Mouse (Mus musculus) G1E (cell line): ENCODE data around the gene Hrk.

ENCODE experiments used
- CTCF ChIP-seq: IDR thresholded peaks from 2 replicates; pipeline ENCODE4 v1.5.1; 2012; ENCODE audit warnings: low read depth, low read length, inconsistent platforms, mixed read lengths
- GATA1 ChIP-seq: IDR thresholded peaks from 2 replicates; pipeline ENCODE4 v1.6.1; 2012; ENCODE audit warnings: borderline replicate concordance, low read length, inconsistent platforms, mixed read lengths

GRCm38 (mm10) chr5:118217410-118217809, 53.0 kb downstream of the Hrk start:
- TF ChIP-seq GATA1 (no peak), CTCF (no peak)
